Mouse (Mus musculus) cerebellum, adult (tissue): ENCODE measurements around the gene Cnot6l.
A peak's percentile ranks its signal among the peaks of the same experiment; 100 is the strongest.

Experiments used
- ATAC-seq: cut with Nextera tagmentation; 2 replicates; pipeline ENCODE4 v1.9.2; 2017; ENCODE audit warnings: mild to moderate bottlenecking, moderate library complexity, mixed read lengths; ENCODE audit not compliant: insufficient number of reproducible peaks, low FRiP score, low TSS enrichment

Gene Cnot6l

GRCm38 (mm10) chr5:96164021-96164411 is at the start of gene Cnot6l:
Gene Cnot6l, minus strand, starts transcription at chr5:96164171.
- ATAC-seq, result no peak

GRCm38 (mm10) chr5:96209916-96210583 is 46.1 kb upstream of the Cnot6l start:
- ATAC-seq, result peak; percentile 92

GRCm38 (mm10) chr5:96209459-96209858 is 45.5 kb upstream of the Cnot6l start, which contains the start of gene Mrpl1:
Gene Mrpl1, plus strand, starts transcription at chr5:96209493.
- peak; percentile 34; the same call in 1 of the 2 replicates for ATAC-seq

GRCm38 (mm10) chr5:96208543-96208942 is 44.6 kb upstream of the Cnot6l start:
- no peak for ATAC-seq

DNA sequence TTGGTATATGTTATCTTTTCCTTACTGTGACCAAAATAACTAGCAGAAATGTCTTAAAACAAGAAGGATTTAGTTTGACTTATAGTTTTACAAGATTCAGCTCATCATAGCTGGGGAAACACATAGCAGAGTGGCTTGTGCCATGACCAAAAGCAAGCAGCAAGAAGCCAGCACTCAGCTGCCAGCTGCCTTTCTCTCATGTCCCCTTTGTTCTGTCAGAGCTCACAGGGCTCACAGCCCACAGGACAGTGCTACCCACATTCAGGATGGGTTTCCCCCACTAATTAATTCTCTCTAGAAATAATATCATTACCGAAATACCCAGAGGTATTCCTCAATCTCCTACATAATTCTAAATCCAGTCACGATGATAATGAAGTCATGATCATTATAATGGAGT is 43.6 kb upstream of the Cnot6l start:
- ATAC-seq, result no peak

- no peak for ATAC-seq
These were observed 42.9 kb upstream of the Cnot6l start for GRCm38 (mm10) chr5:96206897-96207296.

DNA sequence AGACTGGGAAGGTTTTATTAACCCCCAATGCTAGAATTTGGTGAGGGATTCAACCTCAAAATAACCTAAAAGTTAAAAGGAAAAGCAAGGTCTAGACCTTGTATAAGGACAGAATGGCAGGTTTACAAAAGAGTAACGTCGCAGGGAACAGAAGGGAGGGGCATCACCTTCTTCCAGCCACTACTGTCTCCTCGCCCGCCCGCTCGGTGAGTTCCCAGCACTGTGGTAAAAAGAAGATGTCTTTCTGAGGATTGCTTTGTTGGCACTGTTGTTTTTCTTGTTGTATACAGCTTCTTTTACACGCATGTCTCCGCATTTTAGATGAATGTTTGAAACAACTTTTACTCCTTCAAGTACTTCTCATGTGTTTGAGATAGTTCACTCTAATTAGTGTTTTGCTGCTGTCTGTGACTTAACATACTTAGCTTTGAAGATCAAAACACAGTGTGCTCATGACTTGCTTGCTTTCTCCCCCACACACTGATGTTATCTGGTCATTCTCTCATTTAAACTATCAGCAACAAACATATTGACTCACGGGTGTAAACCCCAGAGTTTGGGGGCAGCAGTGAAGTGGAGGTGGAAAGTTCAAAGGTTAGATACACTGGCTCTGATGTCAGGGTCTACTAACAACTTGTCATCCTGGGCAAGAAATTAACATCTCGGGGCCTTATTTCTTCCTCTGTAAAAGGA is 37.6 kb upstream of the Cnot6l start:
- no peak for ATAC-seq

DNA sequence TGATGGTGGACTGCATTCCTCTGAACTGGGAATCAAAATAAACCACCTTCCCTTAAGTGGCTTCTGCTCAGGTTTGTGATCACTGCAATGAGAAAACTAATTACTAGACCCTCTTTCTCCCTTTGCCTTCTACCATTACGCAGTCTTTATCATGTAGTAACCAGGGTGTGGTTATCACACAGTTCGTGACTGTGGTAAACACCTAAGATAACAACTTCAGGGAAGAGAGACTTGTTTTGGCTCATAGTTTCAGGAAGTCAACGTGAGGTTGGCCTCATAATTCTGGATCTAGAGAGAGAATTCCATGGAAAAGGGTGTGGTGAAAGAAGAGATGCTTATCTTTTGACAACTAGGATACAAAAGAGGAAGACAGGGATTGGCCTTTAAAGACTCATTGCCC is 36.3 kb upstream of the Cnot6l start:
- no peak for ATAC-seq

GRCm38 (mm10) chr5:96198271-96198670 is 34.3 kb upstream of the Cnot6l start:
- ATAC-seq, result no peak

- no peak for ATAC-seq
These were observed 32.6 kb upstream of the Cnot6l start for GRCm38 (mm10) chr5:96196547-96197052.

DNA sequence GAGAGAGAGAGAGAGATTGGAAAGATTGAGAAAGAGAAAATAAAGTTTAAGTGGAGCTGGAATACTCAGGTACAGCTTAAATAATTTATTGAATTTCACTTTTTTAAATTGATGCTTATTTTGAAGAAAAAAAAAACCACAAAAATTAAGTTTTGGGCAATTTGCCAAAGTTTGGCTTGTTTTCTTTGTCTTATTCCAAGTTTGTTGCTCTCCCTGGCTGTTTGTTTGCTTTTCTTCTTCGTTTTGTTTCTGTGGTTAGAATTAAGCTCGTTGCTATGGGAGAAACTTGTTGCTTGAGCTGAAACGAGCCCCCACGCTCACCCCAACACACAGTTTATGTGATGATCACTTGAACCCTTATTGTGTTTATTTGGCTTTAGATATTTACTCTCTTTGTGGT is 27.3 kb upstream of the Cnot6l start:
- ATAC-seq, result no peak

GRCm38 (mm10) chr5:96189761-96190160 is 25.8 kb upstream of the Cnot6l start:
- no peak for ATAC-seq

DNA sequence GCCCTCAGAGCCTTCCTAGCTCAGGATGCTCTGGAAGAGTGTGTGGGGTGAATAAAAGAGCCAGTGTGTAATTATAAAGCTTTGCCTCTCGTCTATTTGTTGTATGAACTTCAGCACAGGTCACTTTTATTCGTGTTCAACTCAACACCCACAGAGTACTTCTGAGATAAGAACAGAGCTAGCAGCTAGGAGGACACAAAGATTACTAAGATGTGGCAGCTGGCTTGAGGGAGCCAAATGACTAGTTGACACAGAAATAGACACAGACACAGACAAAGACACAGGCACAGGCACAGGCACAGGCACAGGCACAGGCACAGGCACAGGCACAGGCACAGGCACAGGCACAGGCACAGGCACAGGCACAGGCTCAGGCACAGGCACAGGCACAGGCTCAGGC is 20.0 kb upstream of the Cnot6l start:
- ATAC-seq, result no peak

GRCm38 (mm10) chr5:96183211-96183610 is 19.2 kb upstream of the Cnot6l start:
- ATAC-seq, result no peak

DNA sequence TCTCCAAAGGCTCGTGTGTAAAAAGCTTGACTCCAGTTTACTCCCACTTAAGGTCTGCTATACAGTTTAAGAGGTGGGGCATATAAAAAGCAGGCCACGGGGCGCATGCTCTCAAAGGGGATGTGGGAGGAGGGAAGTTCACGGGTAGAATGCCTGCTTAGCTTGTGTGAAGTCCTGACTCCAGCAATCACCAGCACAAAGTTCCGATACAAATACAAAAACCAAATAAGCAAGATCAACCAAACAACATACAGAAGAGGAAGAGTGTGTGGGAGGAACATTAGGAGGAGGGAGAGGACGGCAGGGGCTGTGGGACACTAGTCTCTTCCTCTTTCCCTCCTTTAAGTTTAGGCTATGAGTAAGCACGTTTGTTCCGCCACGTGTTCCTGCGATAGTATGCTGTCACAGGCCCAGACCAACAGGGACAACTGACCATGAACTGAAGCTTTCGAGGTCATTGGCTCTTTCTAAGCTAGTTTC is 12.9 kb upstream of the Cnot6l start:
- no peak for ATAC-seq

DNA sequence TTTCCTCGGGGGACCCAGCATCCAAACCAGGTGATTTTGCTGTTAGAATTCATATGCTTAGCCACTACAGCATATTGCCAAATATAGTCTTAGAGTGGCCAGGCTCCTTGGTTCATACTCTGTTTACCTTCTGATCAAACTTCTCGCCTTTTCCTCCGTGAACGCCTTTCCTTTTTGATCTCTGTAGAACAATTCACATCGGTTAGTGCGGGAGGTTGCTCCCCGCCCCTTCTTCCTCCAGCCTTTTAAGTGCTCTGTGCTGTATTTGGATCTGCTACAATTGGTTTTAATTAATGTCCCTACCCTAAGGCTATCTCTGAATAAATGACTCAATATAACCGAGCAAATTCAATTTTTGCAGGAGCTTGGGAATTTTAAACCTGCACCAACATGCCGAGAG is 12.2 kb upstream of the Cnot6l start:
- ATAC-seq, result no peak

DNA sequence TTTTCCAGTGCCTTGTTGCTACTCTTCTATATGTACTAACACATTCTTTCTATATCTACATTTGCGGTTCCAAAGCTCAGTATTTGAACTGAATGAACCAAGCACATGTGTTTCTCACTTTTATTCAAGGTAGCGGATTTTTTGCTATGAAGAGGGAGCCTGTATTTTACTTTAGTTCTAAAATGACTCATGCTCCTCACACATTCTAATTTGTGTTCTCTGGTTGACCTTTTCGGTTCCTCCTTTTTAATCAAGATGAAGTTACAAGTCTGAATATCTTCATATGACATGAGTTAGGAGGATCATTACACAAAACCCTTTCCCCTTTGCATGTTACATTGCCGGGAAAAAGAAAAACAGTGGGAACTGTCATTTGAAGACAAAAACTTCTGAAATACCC is 7.8 kb upstream of the Cnot6l start:
- ATAC-seq, result no peak

- no peak for ATAC-seq
These were observed 6.5 kb upstream of the Cnot6l start for GRCm38 (mm10) chr5:96170443-96170842.

GRCm38 (mm10) chr5:96166761-96167160 is 2.8 kb upstream of the Cnot6l start:
- ATAC-seq, result no peak

DNA sequence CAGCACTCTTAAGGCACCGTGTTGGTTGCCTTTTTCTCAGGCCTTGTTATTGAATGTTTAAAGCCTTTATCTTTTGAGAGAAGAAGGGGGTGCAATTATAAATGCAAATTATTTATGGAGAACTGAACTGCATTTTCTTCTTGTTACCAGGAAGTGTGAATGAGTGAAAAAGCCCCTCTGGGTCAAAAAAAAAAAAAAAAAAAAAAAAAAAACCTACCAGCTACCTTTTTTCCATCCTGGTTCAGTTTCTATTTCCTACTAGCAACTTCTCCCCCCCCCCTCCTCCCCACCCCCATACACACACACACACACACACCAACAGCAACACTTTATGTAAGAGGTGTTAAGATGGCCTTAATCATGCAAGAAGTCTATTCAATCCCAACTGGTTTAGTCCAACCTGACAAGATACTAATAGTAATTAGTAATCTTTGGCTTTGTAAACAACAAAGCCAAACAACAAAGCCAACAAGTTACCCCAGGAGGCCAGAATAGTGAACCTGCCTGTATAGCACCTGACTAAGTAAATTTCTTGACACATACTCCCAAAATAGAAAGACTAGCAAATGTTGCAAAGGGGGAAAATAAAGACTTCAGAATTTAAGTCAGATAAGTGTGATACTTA is 463 bp downstream of the Cnot6l start:
- no peak for ATAC-seq
